10 mouse cellular contexts compared by ENCODE assay signal in genomic region chr13:113044876-113045275, GRCm38 (mm10). TPM values are rescaled to one million over a fixed set of nuclear protein-coding genes. Genes with fewer than 3 reads are reported as not detected.
DNase-seq lines count a peak whose midpoint lies in the region; ATAC-seq and TF ChIP-seq lines count a peak whose summit lies in the region.
"Had no signal": no experiment of that assay in that cellular context is flagged by ENCODE, and none has a peak within 500 bp of the region (broad histone marks: within the 10 kb centered on the region; RNA-seq: fewer than 3 reads in every experiment).

No protein-coding gene starts in this region.

- no peaks in the 10 kb centered on the region for H3K9me3 ChIP-seq in lung, embryonic 16.5 days (ENCODE audit: control insufficient read depth, low read length)
- H3K9me3 ChIP-seq in forebrain, postnatal 0 days (ENCODE audit: low read length): no peaks in the 10 kb centered on the region
- no peaks in the 10 kb centered on the region for H3K9me3 ChIP-seq in limb, embryonic 13.5 days
- H3K9me3 ChIP-seq in stomach, postnatal 0 days (ENCODE audit: control insufficient read depth, low read length): no peaks in the 10 kb centered on the region

- TF ChIP-seq CTCF in forebrain, postnatal 0 days (IDR thresholded peaks at IDR 0.05; ENCODE audit: low read depth): no peak
- no peak for TF ChIP-seq CTCF in stomach, postnatal 0 days (IDR thresholded peaks at IDR 0.05; ENCODE audit: low read depth)

- ATAC-seq in lung, embryonic 16.5 days (ENCODE audit: low read depth): no peak
- no peak for ATAC-seq in forebrain, postnatal 0 days
- ATAC-seq in limb, embryonic 13.5 days (ENCODE audit: low FRiP score, low read depth): no peak
- ATAC-seq in stomach, postnatal 0 days (ENCODE audit: low FRiP score, low TSS enrichment): no peak

- DNase-seq in lung, adult 18-20 months: no peak
- no peak for DNase-seq in forebrain, postnatal 0 days
- DNase-seq in stomach, postnatal 0 days (ENCODE audit: low spot score): no peak
- DNase-seq in urinary bladder, postnatal 36 days (ENCODE audit: low spot score in 2 of 2): no peak
- DNase-seq in ovary, postnatal 14 days (ENCODE audit: low spot score): no peak
- DNase-seq: cerebellum, adult 2 months had no signal

- H3K4me1 ChIP-seq in lung, embryonic 16.5 days (replicated peaks; ENCODE audit: control insufficient read depth, insufficient read depth, low read length): peaks cover 9% of the 10 kb centered on the region; the same call in 1 of the 2 replicates
- no peaks in the 10 kb centered on the region; the same call in 1 of the 2 replicates for H3K4me1 ChIP-seq in forebrain, postnatal 0 days (ENCODE audit: insufficient read depth)
- H3K4me1 ChIP-seq in limb, embryonic 13.5 days: peaks cover 11% of the 10 kb centered on the region
- no peaks in the 10 kb centered on the region for H3K4me1 ChIP-seq in stomach, postnatal 0 days (replicated peaks; ENCODE audit: control insufficient read depth, insufficient read depth)

- H3K4me3 ChIP-seq in lung, embryonic 16.5 days (ENCODE audit: low read length): peak overlapping the region; percentile 59
- H3K4me3 ChIP-seq in forebrain, postnatal 0 days (ENCODE audit: low read depth, low read length): 0 out of 2 replicates have a peak overlapping the region, but pooled peaks have one; percentile 38
- H3K4me3 ChIP-seq in limb, embryonic 13.5 days: peak overlapping the region; percentile 69
- peak overlapping the region; percentile 54 for H3K4me3 ChIP-seq in stomach, postnatal 0 days (ENCODE audit: low read depth, low read length)

- H3K9ac ChIP-seq in lung, embryonic 16.5 days (ENCODE audit: low read length): peak overlapping the region; percentile 71
- H3K9ac ChIP-seq in forebrain, postnatal 0 days: no peak overlapping the region
- peak overlapping the region; percentile 77 for H3K9ac ChIP-seq in limb, embryonic 13.5 days
- peak overlapping the region; percentile 1 for H3K9ac ChIP-seq in stomach, postnatal 0 days (ENCODE audit: low read length)

- H3K4me2 ChIP-seq in lung, embryonic 16.5 days (ENCODE audit: low read depth, low read length): peak overlapping the region; percentile 78
- peak overlapping the region; percentile 55; the same call in 1 of the 2 replicates for H3K4me2 ChIP-seq in forebrain, postnatal 0 days (ENCODE audit: low read depth)
- H3K4me2 ChIP-seq in limb, embryonic 13.5 days (replicated peaks): peak overlapping the region; percentile 79
- H3K4me2 ChIP-seq in stomach, postnatal 0 days (replicated peaks; ENCODE audit: low read depth): peak overlapping the region; percentile 57

- H3K27me3 ChIP-seq in lung, embryonic 16.5 days (ENCODE audit: control insufficient read depth, insufficient read depth, low read depth, low read length): no peaks in the 10 kb centered on the region
- no peaks in the 10 kb centered on the region for H3K27me3 ChIP-seq in forebrain, postnatal 0 days (ENCODE audit: insufficient read depth, low read length)
- no peaks in the 10 kb centered on the region for H3K27me3 ChIP-seq in limb, embryonic 13.5 days
- no peaks in the 10 kb centered on the region for H3K27me3 ChIP-seq in stomach, postnatal 0 days (ENCODE audit: control insufficient read depth, insufficient read depth, low read length)

- H3K27ac ChIP-seq in lung, embryonic 16.5 days (ENCODE audit: low read length): 0 out of 2 replicates have a peak overlapping the region, but pooled peaks have one; percentile 19
- H3K27ac ChIP-seq in forebrain, postnatal 0 days (ENCODE audit: low read depth, low read length): no peak overlapping the region
- H3K27ac ChIP-seq in limb, embryonic 13.5 days: no peak overlapping the region
- H3K27ac ChIP-seq in stomach, postnatal 0 days (replicated peaks): no peak overlapping the region

- WGBS in lung, embryonic 16.5 days: 16% methylated on average over 3 of the region's 3 CpGs
- 70% methylated on average over 3 of the region's 3 CpGs for WGBS in forebrain, postnatal 0 days
- 53% methylated on average over 3 of the region's 3 CpGs for WGBS in limb, embryonic 13.5 days
- 31% methylated on average over 3 of the region's 3 CpGs for WGBS in stomach, postnatal 0 days

- H3K36me3 ChIP-seq in lung, embryonic 16.5 days (ENCODE audit: control insufficient read depth, insufficient read depth, low read length): peaks cover 9% of the 10 kb centered on the region
- no peaks in the 10 kb centered on the region for H3K36me3 ChIP-seq in forebrain, postnatal 0 days (ENCODE audit: insufficient read depth)
- H3K36me3 ChIP-seq in limb, embryonic 13.5 days: peaks cover 28% of the 10 kb centered on the region
- no peaks in the 10 kb centered on the region; the same call in 1 of the 2 replicates for H3K36me3 ChIP-seq in stomach, postnatal 0 days (ENCODE audit: control insufficient read depth, insufficient read depth, low read length)

- TF ChIP-seq EP300 in stomach, postnatal 0 days (optimal IDR thresholded peaks at IDR 0.05): no peak

RNA-seq across cellular contexts. Expression of gene Gpx8, which starts 1.3 kb away (rescaled TPM):
- 169 and 172 TPM in 2 replicates for polyA plus RNA-seq in lung, embryonic 16.5 days (2015; fragmentation: Nextera tagmentation; extraction: Ambion mirVana)
- total RNA-seq in forebrain, postnatal 0 days (2014; rRNA removed): 27.3 and 28.3 TPM in 2 replicates
- polyA plus RNA-seq in forebrain, postnatal 0 days (2015; fragmentation: Nextera tagmentation; extraction: Ambion mirVana): 41.7 and 47.6 TPM in 2 replicates
- 201 and 206 TPM in 2 replicates for polyA plus RNA-seq in limb, embryonic 13.5 days (2015; fragmentation: Nextera tagmentation; extraction: Ambion mirVana)
- 96.8 and 104 TPM in 2 replicates for polyA plus RNA-seq in stomach, postnatal 0 days (2015; fragmentation: Nextera tagmentation; extraction: Ambion mirVana)
- total RNA-seq: hematopoietic stem cell, adult 5-6 weeks had no signal

RNA-seq across cellular contexts. Expression of gene Cdc20b, which starts 10.0 kb away (rescaled TPM):
- 4.6 and 5.4 TPM in 2 replicates for polyA plus RNA-seq in lung, embryonic 16.5 days (2015; fragmentation: Nextera tagmentation; extraction: Ambion mirVana)
- total RNA-seq in forebrain, postnatal 0 days (2014; rRNA removed): 1.0 and 1.8 TPM in 2 replicates
- polyA plus RNA-seq in forebrain, postnatal 0 days (2015; fragmentation: Nextera tagmentation; extraction: Ambion mirVana): 0.31 and 0.97 TPM in 2 replicates
- polyA plus RNA-seq in limb, embryonic 13.5 days (2015; fragmentation: Nextera tagmentation; extraction: Ambion mirVana): not detected in 2 replicates
- not detected in 2 replicates for polyA plus RNA-seq in stomach, postnatal 0 days (2015; fragmentation: Nextera tagmentation; extraction: Ambion mirVana)
- total RNA-seq: hematopoietic stem cell, adult 5-6 weeks; left cerebral cortex, postnatal 14 days had no signal
- polyA plus RNA-seq: cerebellum, adult 2 months had no signal

RNA-seq across cellular contexts. Expression of gene Mcidas, which starts 51.2 kb away (rescaled TPM):
- 9.3 and 9.9 TPM in 2 replicates for polyA plus RNA-seq in lung, embryonic 16.5 days (2015; fragmentation: Nextera tagmentation; extraction: Ambion mirVana)
- total RNA-seq in forebrain, postnatal 0 days (2014; rRNA removed): 0.85 and 1.8 TPM in 2 replicates
- polyA plus RNA-seq in forebrain, postnatal 0 days (2015; fragmentation: Nextera tagmentation; extraction: Ambion mirVana): 0.75 and 1.9 TPM in 2 replicates
- not detected in 2 replicates for polyA plus RNA-seq in limb, embryonic 13.5 days (2015; fragmentation: Nextera tagmentation; extraction: Ambion mirVana)
- polyA plus RNA-seq in stomach, postnatal 0 days (2015; fragmentation: Nextera tagmentation; extraction: Ambion mirVana): 0.11 and 0.17 TPM in 2 replicates
- total RNA-seq: hematopoietic stem cell, adult 5-6 weeks had no signal

RNA-seq across cellular contexts. Expression of gene Gzma, which starts 55.9 kb away (rescaled TPM):
- polyA plus RNA-seq in lung, embryonic 16.5 days (2015; fragmentation: Nextera tagmentation; extraction: Ambion mirVana): 5.6 and 17.4 TPM in 2 replicates
- 0.62 TPM in 1 of 2 replicates, not detected in the other for total RNA-seq in forebrain, postnatal 0 days (2014; rRNA removed)
- polyA plus RNA-seq in forebrain, postnatal 0 days (2015; fragmentation: Nextera tagmentation; extraction: Ambion mirVana): 0.18 TPM in 1 of 2 replicates, not detected in the other
- polyA plus RNA-seq in limb, embryonic 13.5 days (2015; fragmentation: Nextera tagmentation; extraction: Ambion mirVana): not detected in 2 replicates
- 0.33 and 0.71 TPM in 2 replicates for polyA plus RNA-seq in stomach, postnatal 0 days (2015; fragmentation: Nextera tagmentation; extraction: Ambion mirVana)
- total RNA-seq: left cerebral cortex, postnatal 14 days had no signal

RNA-seq across cellular contexts. Expression of gene Ccno, which starts 57.3 kb away (rescaled TPM):
- 15.3 and 16.7 TPM in 2 replicates for polyA plus RNA-seq in lung, embryonic 16.5 days (2015; fragmentation: Nextera tagmentation; extraction: Ambion mirVana)
- total RNA-seq in forebrain, postnatal 0 days (2014; rRNA removed): 3.0 and 6.8 TPM in 2 replicates
- 2.6 and 3.3 TPM in 2 replicates for polyA plus RNA-seq in forebrain, postnatal 0 days (2015; fragmentation: Nextera tagmentation; extraction: Ambion mirVana)
- polyA plus RNA-seq in limb, embryonic 13.5 days (2015; fragmentation: Nextera tagmentation; extraction: Ambion mirVana): 0.23 and 0.29 TPM in 2 replicates
- 0.21 and 0.41 TPM in 2 replicates for polyA plus RNA-seq in stomach, postnatal 0 days (2015; fragmentation: Nextera tagmentation; extraction: Ambion mirVana)
